Mouse (Mus musculus) gastrocnemius, adult 8-10 months (tissue): ENCODE data around the gene A830018L16Rik. TPM values are rescaled to one million over a fixed set of nuclear protein-coding genes. Genes with fewer than 3 reads are reported as not detected.
"Not testable (repeated sequence)": the region's sequence is repeated elsewhere in the genome, so short reads cannot be mapped to it uniquely, and the experiment has no call there.

Experiments
- DNase-seq, 2 experiments: peaks; one replicate each; pipeline ENCODE4 v3.0.0; 2022; ENCODE audit warnings: low spot score in 2 of 2
- total RNA-seq, 4 experiments: library from RNA; stranded (reverse); gene quantifications; 2 replicates each; pipeline ENCODE4 v1.2.4; 2022

Gene A830018L16Rik
- total RNA-seq, 4 experiments from 2014 or later: not detected

DNA sequence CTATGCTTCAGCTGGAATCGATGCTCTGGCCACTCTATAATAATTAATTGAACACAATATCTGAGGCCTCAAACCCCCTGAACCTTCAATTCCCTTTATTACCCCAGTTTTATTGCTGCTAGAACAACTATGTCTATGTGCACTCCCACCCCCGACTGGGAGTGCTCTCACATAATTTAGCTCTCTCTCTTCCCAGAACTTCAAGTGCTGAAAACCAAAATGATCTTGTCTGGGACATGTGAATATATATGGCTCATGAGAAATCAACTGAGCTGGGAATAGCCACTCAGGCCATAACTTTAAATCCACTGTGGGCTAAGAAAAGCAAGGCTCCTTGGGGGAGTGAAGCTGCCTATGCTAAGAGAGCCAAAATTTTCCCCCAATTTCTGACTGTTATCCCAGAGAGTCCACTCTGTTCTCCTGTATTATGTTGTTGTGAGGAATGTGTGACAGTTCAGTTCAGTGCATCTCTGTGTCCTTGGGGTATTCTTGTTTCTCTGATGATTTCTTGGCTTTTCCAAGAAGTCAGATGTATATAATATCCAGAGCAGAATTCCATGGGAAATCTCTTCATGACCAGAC, 582.5 kb downstream of the A830018L16Rik start:
- DNase-seq: no peak

DNA sequence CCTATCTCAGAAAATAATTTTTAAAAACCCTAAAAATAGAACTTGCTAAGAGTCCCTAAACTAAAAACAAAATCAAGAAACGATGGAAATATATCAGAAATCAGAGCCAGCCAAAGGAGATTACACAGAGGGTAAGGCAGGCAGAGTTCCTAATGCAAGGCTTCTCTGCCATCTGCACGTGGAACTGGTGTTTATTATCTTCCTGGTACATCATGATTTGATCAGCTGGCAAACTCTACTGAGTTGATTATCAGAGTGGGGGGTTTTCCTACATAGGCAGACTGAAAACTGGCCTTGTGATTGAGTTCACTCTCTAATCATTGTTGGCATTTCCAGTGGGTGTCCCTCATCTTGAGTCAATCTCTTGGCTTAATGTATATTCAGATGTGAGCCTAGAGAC, 583.7 kb downstream of the A830018L16Rik start:
- no peak for DNase-seq

DNA sequence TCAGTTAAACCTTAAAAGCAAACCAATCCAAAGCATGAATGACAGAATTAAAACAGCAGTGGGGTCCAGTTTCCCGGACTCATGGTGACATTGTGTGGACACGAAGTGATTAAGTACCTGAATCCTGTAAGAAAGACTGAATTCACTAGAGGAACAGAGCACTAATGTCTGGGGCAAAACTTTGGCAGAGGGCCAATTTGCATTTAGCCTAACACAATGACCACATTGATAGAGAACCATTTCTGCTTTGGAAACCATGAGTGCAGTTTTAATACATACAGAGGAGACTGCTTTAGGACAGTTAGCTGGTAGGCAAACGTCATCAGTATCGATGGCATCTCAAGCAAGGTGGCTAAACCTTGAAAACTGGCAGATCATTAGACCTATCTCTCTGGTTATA, 586.7 kb downstream of the A830018L16Rik start:
- DNase-seq: no peak

DNA sequence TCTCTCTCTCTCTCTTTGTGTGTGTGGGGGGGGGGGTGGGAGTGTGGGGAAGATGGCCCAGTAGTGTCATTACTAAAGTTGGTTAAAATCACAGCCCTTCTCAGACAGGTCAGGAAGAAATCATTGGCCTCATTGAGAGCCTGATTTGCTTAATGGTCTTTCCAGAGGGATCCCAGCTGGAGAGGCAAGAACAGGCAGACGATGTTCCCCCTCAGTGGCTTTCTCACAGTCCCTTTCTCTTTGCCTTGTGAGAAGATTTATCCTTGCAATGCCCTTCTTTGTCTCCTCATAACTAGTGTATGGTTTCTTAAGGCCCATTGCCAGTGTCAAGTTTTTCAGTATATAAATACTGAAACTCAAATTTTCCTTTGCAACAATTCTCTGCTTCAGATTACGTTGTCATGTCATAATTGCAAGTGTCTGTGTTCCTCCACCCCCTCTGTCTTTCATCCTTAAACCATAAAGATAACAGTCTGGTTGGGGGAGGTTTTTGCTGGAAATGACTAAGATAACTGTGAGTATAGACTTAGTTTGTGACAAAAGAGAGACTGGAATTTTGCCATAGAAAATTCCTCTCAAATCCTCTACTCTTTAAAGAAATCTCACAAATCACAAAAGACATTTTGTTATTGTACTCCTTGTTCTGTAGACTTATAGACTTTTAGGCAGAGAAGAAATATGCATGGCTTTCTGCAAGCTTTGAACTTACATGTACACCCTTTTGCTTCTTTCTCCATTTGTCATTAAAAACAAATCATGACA, 595.1 kb downstream of the A830018L16Rik start:
- no peak for DNase-seq

DNA sequence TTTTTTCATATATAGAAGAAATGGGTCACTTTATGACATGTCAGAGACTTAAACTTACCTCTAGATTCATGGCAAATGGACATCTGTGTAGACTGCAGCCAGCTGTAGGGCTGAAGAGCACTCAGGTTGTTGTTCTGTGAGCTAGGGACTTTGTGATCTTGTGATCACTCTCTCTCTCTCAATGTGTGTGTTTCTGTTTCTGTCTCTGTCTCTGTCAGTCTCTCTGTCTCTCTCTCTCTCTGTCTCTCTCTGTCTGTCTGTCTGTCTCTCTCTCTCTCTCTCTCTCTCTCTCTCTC, 595.6 kb downstream of the A830018L16Rik start:
- no peak for DNase-seq

DNA sequence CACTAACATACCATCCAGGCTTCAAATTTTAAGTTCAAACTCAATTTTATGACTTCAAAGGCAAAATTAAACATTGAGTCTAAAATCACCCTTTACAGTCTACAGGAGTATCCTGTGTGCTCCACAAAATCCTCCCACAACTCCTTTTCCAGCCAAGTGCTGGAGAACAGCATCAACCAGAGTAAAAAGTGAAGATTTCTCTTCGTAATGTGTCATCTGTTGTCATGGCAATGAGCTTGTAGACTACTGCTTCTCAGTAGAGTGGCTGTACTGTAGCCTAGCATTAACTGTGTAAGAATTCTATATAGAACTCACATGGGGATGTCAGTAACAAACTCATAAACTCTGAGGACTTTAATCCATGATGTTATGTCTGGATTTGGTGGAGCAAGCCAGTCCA, 596.7 kb downstream of the A830018L16Rik start:
- no peak for DNase-seq

DNA sequence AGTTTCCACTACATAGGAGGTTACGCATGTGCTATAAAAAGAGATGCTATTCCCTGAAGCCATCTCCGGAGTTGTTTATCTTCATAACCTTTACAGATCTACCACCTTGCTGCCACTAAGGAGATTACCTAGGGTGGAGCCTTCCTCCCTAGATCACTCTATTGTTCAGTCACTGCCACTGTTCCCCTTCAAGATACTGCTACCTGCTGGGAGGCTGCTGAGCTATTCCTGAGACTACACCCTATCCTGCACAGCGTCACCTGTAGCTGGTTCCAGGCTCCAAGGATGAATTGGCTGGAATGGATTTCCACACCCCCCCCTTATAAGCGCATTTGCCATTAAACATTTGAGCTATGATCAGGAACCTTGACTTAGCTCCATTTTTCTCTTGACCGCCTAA, 606.7 kb downstream of the A830018L16Rik start:
- DNase-seq: not testable (repeated sequence)
